Mouse (Mus musculus): Measurements from ENCODE around the gene S100a6.

DNA sequence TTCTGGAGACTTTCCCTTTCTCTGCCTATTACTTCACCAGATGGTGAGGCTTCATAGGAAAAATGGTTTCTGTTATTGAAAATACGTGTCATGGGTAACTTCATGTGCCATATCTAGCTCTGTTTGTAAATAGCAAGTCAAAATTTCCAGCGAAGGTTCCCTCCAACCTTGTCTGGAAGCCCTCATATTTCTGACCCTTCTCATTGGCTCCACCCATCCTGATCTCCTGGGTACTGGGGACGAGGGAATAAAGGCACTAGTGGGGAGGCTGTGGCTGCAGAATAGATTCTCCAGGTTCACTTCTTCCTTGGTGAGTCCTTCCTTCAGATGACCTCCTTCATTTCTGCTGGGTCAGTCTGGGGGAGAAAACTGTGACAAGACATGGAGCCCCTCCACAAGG is 4.5 kb upstream of the S100a6 start, which contains the start of gene S100a5:
- TF ChIP-seq CTCF (IDR thresholded peaks at IDR 0.05; ENCODE audit: borderline replicate concordance, insufficient read depth, low read length), result no peak
- TF ChIP-seq POLR2A (IDR thresholded peaks at IDR 0.05; ENCODE audit: low read depth, low read length), result no peak

Measured in embryonic fibroblast, embryonic 13.5 days (primary cell).